Mouse (Mus musculus) lung, postnatal 0 days (tissue): Measurements from ENCODE around the gene Ptprc. TPM values are rescaled to one million over a fixed set of nuclear protein-coding genes. Genes with fewer than 3 reads are reported as not detected.

Source experiments
- ATAC-seq: fragments of 200-750 bp; cut with Nextera tagmentation; 2 replicates; pipeline ENCODE4 v1.8.0; 2017; ENCODE audit warnings: moderate library complexity
- DNase-seq: peaks from one replicate; pipeline ENCODE4 v3.0.0-alpha.2; 2016; ENCODE audit warnings: low spot score
- H3K27ac ChIP-seq: fragments of 300-500 bp; sonication (generic); 2 replicates; pipeline ENCODE4 v1.5.1; 2014; ENCODE audit warnings: antibody characterized with exemption, mild to moderate bottlenecking, low read length, mixed read lengths
- H3K27me3 ChIP-seq: fragments of 300-500 bp; sonication (generic); replicated peaks from 2 replicates; pipeline ENCODE4 v1.6.1; 2014; ENCODE audit warnings: low read length, mixed read lengths; ENCODE audit not compliant: insufficient read depth
- H3K36me3 ChIP-seq: fragments of 300-500 bp; sonication (generic); 2 replicates; pipeline ENCODE4 v1.6.1; 2014; ENCODE audit warnings: low read length, mixed read lengths; ENCODE audit not compliant: insufficient read depth
- H3K4me1 ChIP-seq: fragments of 300-500 bp; sonication (generic); 2 replicates; pipeline ENCODE4 v1.6.1; 2014; ENCODE audit warnings: antibody characterized with exemption, low read depth, low read length, mixed read lengths; ENCODE audit not compliant: insufficient read depth
- H3K4me2 ChIP-seq: fragments of 300-500 bp; sonication (generic); replicated peaks from 2 replicates; pipeline ENCODE4 v1.6.1; 2014; ENCODE audit warnings: low read depth, mild to moderate bottlenecking, low read length, moderate library complexity, mixed read lengths
- H3K4me3 ChIP-seq: fragments of 300-500 bp; sonication (generic); 2 replicates; pipeline ENCODE4 v1.5.1; 2014; ENCODE audit warnings: low read depth, low read length
- H3K9ac ChIP-seq: fragments of 300-500 bp; sonication (generic); replicated peaks from 2 replicates; pipeline ENCODE4 v1.6.1; 2014; ENCODE audit warnings: low read depth, mild to moderate bottlenecking
- H3K9me3 ChIP-seq: fragments of 300-500 bp; sonication (generic); 2 replicates; pipeline ENCODE4 v1.6.1; 2016; ENCODE audit warnings: low read length, mixed read lengths
- CTCF ChIP-seq: IDR thresholded peaks from 2 replicates; pipeline ENCODE4 v1.5.1; 2016; ENCODE audit warnings: antibody characterized with exemption, mild to moderate bottlenecking
- EP300 ChIP-seq: IDR thresholded peaks from 2 replicates; pipeline ENCODE4 v1.6.1; 2016; ENCODE audit warnings: antibody characterized with exemption, mild to moderate bottlenecking, control low read depth
- WGBS: fragments of 180-500 bp; shearing (Covaris S2); extraction: QIAGEN DNeasy Blood & Tissue Kit; methylation state at CpG from one replicate; pipeline ENCODE4 v1.1.7; 2014; 5-methylcytosine and 5-hydroxymethylcytosine counted together
- polyA plus RNA-seq: library from polyadenylated mRNA; unstranded; fragments of >200 nt; fragmentation: Nextera tagmentation; extraction: Ambion mirVana; gene quantifications from 2 replicates; pipeline ENCODE4 v1.2.1, GENCODE M21; 2015

The Ptprc gene
- polyA plus RNA-seq, result 9.3 and 10.7 TPM in 2 replicates

GRCm38 (mm10) chr1:138175494-138175893 lies at the start of gene Ptprc:
Gene Ptprc, minus strand, starts transcription at chr1:138175708.
- 55% methylated on average over 4 of the region's 4 CpGs for WGBS
- no peaks in the 10 kb centered on the region for H3K4me1 ChIP-seq
- no peak within 1 kb of the TSS for H3K27ac ChIP-seq
- no peak within 1 kb of the TSS for H3K4me2 ChIP-seq
- no peaks in the 10 kb centered on the region for H3K27me3 ChIP-seq
- no peak for ATAC-seq
- peak within 1 kb of the TSS; percentile 12; the same call in 1 of the 2 replicates for H3K4me3 ChIP-seq
- TF ChIP-seq CTCF (no peak), EP300 (no peak)
- H3K9me3 ChIP-seq, result no peaks in the 10 kb centered on the region
- H3K9ac ChIP-seq, result no peak within 1 kb of the TSS
- DNase-seq, result no peak
- H3K36me3 ChIP-seq, result no peaks in the 10 kb centered on the region

- Histone ChIP-seq H3K9me3 (no peaks in the 10 kb centered on the region), H3K4me1 (no peaks in the 10 kb centered on the region), H3K36me3 (no peaks in the 10 kb centered on the region), H3K27ac (no peak overlapping the region), H3K4me2 (no peak overlapping the region), H3K27me3 (no peaks in the 10 kb centered on the region), H3K9ac (no peak overlapping the region), H3K4me3 (no peak overlapping the region)
- ATAC-seq (no peak), DNase-seq (no peak)
- 78% methylated on average over 3 of the region's 3 CpGs for WGBS
- TF ChIP-seq CTCF (no peak), EP300 (no peak)
Measured at GRCm38 (mm10) chr1:138214736-138215458, 39.4 kb upstream of the Ptprc start.

GRCm38 (mm10) chr1:138210387-138211024 lies 35.0 kb upstream of the Ptprc start:
- Histone ChIP-seq H3K9ac (no peak overlapping the region), H3K9me3 (no peaks in the 10 kb centered on the region), H3K4me2 (no peak overlapping the region), H3K4me1 (no peaks in the 10 kb centered on the region), H3K27ac (no peak overlapping the region), H3K27me3 (no peaks in the 10 kb centered on the region), H3K36me3 (no peaks in the 10 kb centered on the region), H3K4me3 (no peak overlapping the region)
- WGBS, result 55% methylated on average over 3 of the region's 3 CpGs
- ATAC-seq, result peak; percentile 59
- DNase-seq, result peak; percentile 24
- peak; percentile 16; the same call in 1 of the 2 replicates for TF ChIP-seq EP300
- TF ChIP-seq CTCF, result no peak

GRCm38 (mm10) chr1:138209751-138210150 lies 34.2 kb upstream of the Ptprc start:
- ATAC-seq, result peak; percentile 85

GRCm38 (mm10) chr1:138206041-138206440 lies 30.5 kb upstream of the Ptprc start:
- no peak overlapping the region for H3K4me2 ChIP-seq
- 82% methylated on average over 7 of the region's 7 CpGs for WGBS
- no peaks in the 10 kb centered on the region for H3K4me1 ChIP-seq
- H3K9me3 ChIP-seq, result no peaks in the 10 kb centered on the region
- H3K27ac ChIP-seq, result no peak overlapping the region
- TF ChIP-seq CTCF (no peak), EP300 (no peak)
- H3K27me3 ChIP-seq, result no peaks in the 10 kb centered on the region
- ATAC-seq, result no peak
- no peak overlapping the region for H3K4me3 ChIP-seq
- no peaks in the 10 kb centered on the region for H3K36me3 ChIP-seq
- DNase-seq, result no peak
- no peak overlapping the region for H3K9ac ChIP-seq

More at GRCm38 (mm10) chr1:138209751-138210150, 34.2 kb upstream of the Ptprc start:
- no peaks in the 10 kb centered on the region for H3K4me1 ChIP-seq
- peak; percentile 79 for DNase-seq
- no peak overlapping the region for H3K4me3 ChIP-seq
- no peak overlapping the region for H3K4me2 ChIP-seq
- H3K9me3 ChIP-seq, result no peaks in the 10 kb centered on the region
- H3K36me3 ChIP-seq, result no peaks in the 10 kb centered on the region
- 56% methylated on average over 3 of the region's 3 CpGs for WGBS
- no peak overlapping the region for H3K27ac ChIP-seq
- no peak overlapping the region for H3K9ac ChIP-seq
- H3K27me3 ChIP-seq, result no peaks in the 10 kb centered on the region
- peak; percentile 79 for TF ChIP-seq EP300
- TF ChIP-seq CTCF, result no peak

- Histone ChIP-seq H3K36me3 (no peaks in the 10 kb centered on the region), H3K9ac (no peak overlapping the region), H3K9me3 (no peaks in the 10 kb centered on the region), H3K27ac (no peak overlapping the region), H3K27me3 (no peaks in the 10 kb centered on the region), H3K4me1 (no peaks in the 10 kb centered on the region), H3K4me3 (no peak overlapping the region), H3K4me2 (no peak overlapping the region)
- ATAC-seq, result peak; percentile 16; the same call in 1 of the 2 replicates
- TF ChIP-seq EP300 (no peak), CTCF (no peak)
- WGBS, result 61% methylated on average over 8 of the region's 8 CpGs
- DNase-seq, result peak; percentile 26
Measured at GRCm38 (mm10) chr1:138191689-138192508, 16.4 kb upstream of the Ptprc start.
